Mouse (Mus musculus) olfactory bulb, adult 2 months (tissue): ENCODE measurements at regions not wholly inside any gene's neighbourhood (a gene's known extent, or its start where the extent isn't known, plus 50 kb on each side); places are given as distances from the start of the nearest gene placed in this dataset.

ENCODE experiments used
- CTCF ChIP-seq: fragments of 200-500 bp; IDR thresholded peaks from 2 replicates; pipeline ENCODE4 v1.5.1; 2012; ENCODE audit warnings: low read depth, mild to moderate bottlenecking, low read length, moderate library complexity; ENCODE audit not compliant: insufficient read depth
- POLR2A ChIP-seq: fragments of 200-500 bp; IDR thresholded peaks from 2 replicates; pipeline ENCODE4 v1.6.1; 2012; ENCODE audit warnings: mild to moderate bottlenecking, low read depth, low read length, moderate library complexity; ENCODE audit not compliant: insufficient read depth

GRCm38 (mm10) chr6:145302105-145302504 is 52.1 kb upstream of the Kras start:
- no peak for TF ChIP-seq CTCF
- no peak for TF ChIP-seq POLR2A
